Mouse (Mus musculus) gastrocnemius, adult 8-10 months (tissue): ENCODE results near the gene Krt19. TPM values are rescaled to one million over a fixed set of nuclear protein-coding genes. Genes with fewer than 3 reads are reported as not detected.

Source experiments
- DNase-seq, 2 experiments: peaks; one replicate each; pipeline ENCODE4 v3.0.0; 2022; ENCODE audit warnings: low spot score in 2 of 2
- total RNA-seq, 4 experiments: library from RNA; stranded (reverse); gene quantifications; 2 replicates each; pipeline ENCODE4 v1.2.4; 2022

The Krt19 gene
- total RNA-seq, 4 experiments from 2014 or later = 0.35 to 1.1 TPM; not detected in 2

DNA sequence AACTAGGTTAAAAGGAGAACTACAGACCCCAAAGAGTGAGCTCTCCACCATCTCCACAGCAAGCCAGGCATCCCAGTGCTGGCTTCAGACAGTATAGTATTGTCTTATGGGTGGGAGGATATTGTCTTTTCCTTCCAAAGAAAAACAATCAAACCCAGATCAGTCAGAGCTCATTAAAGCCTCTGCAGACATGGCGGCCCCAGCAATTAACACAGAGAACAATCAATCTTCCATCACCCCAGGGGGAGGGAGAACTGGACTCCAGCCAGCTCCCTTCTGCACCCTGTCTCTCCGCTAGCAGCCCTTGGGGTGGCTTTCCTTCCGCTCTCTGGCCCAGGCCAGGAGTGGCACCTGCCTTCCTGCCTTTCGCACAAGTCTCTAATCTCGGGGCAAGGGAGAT lies 10.8 kb downstream of the Krt19 start:
- DNase-seq = no peak

- DNase-seq = no peak
Observed at GRCm38 (mm10) chr11:100136559-100136958, 11.9 kb downstream of the Krt19 start.

GRCm38 (mm10) chr11:100135731-100136130 lies 12.7 kb downstream of the Krt19 start, which contains the start of gene Krt15:
Krt15 (minus strand) TSS chr11:100135928.
- DNase-seq = no peak

DNA sequence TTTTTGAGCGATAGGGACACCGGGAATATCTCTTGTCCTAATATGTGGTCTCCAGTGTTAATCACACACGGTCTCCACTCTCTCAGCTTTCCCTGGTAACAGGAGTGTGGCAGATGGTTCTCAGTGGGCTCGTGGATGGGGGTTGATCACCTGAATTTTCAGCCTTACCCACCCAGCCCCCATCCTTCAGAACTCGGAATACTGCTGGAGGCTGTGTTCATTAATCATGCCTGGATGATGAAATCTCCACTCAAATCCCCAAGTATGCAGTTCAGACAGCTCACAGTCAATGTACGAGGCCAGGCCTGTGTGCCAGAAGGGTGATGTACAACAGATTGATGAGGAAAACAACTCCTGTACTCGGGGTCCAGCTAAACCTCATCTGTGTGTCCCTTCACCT lies 23.6 kb downstream of the Krt19 start:
- DNase-seq = no peak

DNA sequence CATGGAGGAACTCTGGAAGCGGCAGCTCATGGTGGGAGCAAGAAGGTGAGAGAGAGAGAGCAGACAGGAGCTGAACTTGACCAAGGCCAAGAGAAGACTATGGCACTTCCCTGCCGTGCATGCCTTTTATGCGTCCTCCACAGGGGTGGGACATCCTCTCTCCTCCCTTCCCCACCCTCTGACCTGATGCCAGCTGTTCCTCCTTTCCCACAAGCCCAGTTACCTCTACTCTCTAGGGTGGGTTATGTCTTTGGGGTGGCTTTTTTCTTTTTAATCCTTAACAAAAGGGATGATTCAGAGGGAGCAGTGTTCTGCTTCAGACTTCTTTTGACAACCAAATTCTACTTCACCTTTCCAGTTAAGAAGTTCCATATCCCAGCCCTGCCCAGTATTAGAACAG lies 27.0 kb downstream of the Krt19 start, which contains the start of gene Krt13:
TSS of gene Krt13 (minus strand) at position 101 of the 400 bp plus-strand sequence.
- DNase-seq = no peak

- no peak for DNase-seq
Observed at GRCm38 (mm10) chr11:100120331-100120730, 28.1 kb downstream of the Krt19 start.

DNA sequence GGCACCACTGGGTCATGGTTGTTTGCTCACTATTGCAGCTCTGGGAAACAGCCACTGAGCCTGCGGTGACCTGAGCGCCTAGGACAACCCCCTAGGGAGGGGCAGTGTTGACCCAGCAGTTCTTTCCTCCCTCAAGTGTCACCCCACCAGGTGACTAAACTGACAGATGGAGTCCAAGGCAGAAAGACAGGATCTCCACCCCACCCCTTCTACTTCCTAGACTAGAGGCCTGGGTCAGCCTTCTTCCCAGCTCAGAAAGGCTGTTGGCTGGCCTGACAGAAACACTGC lies 34.8 kb downstream of the Krt19 start:
- no peak for DNase-seq

DNA sequence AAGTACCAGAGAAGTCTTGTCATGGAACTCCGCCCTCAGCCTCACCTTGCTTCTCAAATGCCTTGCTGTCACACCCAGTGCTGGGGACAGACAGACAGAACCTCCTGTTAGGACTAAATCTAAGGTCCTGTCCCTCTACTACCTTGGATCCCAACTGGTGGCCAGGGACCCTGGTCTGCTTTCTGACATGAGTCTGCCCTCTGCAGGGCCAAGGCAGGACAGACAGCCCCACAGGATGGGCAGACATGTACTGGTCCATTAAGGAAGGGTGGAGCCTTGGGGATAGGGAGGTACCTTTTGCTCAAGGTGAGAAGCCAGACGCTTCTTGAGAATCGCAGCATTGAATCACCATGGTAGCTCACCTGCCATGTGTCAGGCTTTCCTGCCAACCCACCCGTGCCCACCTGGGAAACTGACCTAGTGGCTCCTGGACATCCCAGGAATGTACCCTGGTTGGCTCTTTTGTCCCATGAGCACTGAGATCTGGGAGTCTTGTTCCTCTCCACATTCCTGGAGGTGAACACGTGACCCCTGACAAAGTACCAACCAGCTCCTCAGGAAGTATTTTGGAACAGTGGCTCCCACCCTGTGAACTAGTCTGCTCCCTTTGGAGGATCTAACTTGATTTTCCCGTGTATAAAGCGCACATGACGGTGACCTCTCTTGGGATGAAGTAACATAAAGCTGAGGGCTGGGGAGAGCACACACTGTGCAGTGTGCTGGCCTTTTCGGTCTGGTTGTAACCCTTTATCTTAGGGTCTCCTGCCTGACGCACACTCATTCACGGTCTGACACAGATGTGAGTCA lies 35.3 kb downstream of the Krt19 start:
- no peak for DNase-seq

DNA sequence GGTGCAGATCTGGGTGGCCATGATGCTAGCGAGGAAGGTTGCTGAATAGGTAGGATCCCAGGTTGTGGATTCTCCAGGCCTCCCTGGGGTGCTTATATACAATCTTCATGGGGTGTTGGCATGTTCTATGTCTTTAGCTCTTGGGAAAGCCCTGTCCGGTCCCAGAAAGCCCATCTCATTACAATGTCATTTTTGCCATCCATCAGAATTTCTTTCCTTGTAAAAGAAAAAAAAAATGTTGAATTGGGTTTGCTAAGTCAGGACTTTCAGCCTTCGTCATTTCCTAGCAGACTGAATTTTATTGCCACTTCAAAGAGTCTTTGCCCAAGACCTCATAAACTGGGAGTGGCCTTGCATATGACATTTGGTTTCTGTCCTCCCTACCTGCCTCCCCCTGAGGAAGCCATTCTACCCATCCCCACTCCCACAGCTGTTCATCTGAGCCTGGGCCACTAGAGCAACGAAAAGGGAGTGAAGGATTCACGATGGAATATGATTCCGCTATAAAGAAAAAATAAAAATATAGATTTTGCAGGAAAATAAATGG lies 42.8 kb downstream of the Krt19 start, which contains the start of gene Krt36:
TSS of gene Krt36 (minus strand) at position 51 of the 547 bp plus-strand sequence.
- no peak for DNase-seq

DNA sequence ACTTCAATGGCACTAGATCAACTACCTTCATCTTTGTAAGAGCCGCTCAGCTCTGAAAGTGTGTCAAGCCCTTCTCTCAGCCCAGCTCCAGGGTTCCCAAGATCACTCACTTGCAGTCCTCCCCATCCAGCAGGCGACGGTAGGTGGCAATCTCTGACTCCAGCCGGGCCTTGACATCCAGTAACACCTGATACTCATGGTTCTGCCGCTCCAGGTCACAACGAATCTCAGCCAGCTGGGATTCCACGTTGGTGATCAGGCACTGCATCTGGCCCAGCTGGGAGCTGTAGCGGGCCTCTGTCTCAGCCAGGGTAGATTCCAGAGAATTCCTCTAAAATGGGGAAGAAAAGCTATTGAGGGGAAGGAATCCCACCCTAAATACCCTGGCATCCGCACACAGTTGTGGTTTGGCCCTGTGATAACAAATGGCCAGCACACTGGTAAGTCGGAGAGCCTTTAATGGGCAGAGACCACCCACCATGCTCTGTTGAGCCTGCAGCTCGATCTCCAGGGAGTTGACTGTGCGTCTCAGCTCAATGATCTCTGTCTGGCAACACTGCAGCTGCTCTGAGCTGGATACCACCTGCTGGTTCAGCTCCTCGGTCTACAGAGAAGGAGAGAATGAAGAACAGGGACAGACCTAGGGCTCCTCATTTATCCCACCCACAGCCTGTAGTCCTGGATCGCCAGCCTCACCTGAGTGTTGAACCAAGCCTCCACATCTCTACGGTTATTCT lies 45.6 kb downstream of the Krt19 start:
- DNase-seq = no peak

DNA sequence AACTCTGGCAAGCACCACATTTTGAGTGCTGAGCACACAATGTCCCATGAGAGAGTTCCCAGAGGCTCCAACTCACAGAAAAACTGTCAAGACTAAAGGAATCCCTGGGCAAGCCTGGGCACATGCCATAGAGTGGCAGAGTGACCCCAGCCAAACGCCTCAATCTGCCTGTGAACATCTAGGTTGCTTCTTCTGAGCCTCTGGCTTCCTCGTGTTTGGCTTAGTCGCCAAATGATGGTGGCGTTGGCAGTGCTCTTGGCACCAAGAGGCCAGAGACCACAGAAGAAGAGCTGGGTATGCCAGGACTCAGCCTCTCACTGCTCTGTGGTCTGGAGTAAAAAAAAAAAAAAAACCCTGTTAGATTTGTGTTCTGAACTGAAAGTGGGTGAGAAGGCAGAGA lies 48.1 kb downstream of the Krt19 start:
- no peak for DNase-seq

DNA sequence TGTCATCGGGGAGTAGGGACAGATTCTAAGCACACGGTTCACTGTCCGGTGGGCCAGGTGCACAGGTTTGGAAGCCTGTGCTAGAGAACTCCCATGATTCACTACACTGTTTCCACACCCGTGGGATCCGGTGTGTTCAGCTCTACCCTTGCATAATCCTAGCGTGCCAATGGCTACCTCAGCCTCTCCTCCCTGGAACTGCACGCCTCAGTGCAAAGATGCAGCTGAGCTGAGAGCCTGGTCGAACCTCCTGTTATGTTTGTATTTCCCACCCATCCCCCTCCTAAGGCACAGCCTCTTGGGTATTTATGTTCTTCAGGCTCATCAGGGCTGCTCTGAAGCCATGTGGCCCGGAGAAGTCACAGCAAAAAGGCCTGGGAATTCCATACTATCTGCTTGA lies 50.6 kb downstream of the Krt19 start:
- DNase-seq = no peak

DNA sequence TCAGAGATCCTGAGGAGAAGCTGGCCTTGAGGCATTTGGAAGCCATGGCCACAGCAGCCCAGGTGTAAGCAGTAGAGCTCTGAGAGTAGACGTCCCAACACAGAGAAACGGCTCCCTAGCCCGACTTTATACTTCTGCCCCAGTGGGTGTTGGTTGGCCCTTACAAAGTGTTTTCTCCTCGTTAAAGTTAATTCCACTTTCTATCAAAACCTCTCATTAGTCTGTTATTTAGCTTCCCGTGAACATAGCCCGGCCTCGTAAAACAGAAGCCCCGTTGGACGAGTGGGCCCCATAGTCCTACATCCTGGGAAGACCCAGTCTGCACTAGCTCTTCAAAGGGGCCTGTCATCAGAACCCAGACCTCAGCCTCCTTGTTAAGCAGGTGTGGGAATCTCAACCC lies 52.3 kb downstream of the Krt19 start, which contains the start of gene Krt35:
TSS of gene Krt35 (minus strand) at position 101 of the 400 bp plus-strand sequence.
- no peak for DNase-seq

Other genes starting within 250 kb of the Krt19 start
- gene Krtap31-1, start 240.7 kb downstream of the Krt19 start, total RNA-seq = not detected
- gene Gm11565, start 233.9 kb downstream of the Krt19 start, total RNA-seq = not detected
- not detected for gene Krtap31-2, start 212.4 kb downstream of the Krt19 start, total RNA-seq
- not detected for gene Krtap9-5, start 200.2 kb downstream of the Krt19 start, total RNA-seq
- not detected for gene Krtap29-1, start 169.6 kb downstream of the Krt19 start, total RNA-seq
- gene Krtap16-1, start 162.1 kb downstream of the Krt19 start, total RNA-seq = not detected
- gene Krtap17-1, start 154.7 kb downstream of the Krt19 start, total RNA-seq = not detected
- gene Krt33a, start 132.5 kb downstream of the Krt19 start, total RNA-seq = not detected
- gene Krt33b, start 118.8 kb downstream of the Krt19 start, total RNA-seq = not detected
- not detected for gene Krt34, start 107.1 kb downstream of the Krt19 start, total RNA-seq
- not detected for gene Krt31, start 98.1 kb downstream of the Krt19 start, total RNA-seq
- not detected for gene Krt32, start 60.4 kb downstream of the Krt19 start, total RNA-seq
- not detected for gene Krt35, start 52.4 kb downstream of the Krt19 start, total RNA-seq
- gene Krt36, start 43.0 kb downstream of the Krt19 start, total RNA-seq = not detected
- not detected for gene Krt13, start 27.1 kb downstream of the Krt19 start, total RNA-seq
- not detected for gene Krt15, start 12.7 kb downstream of the Krt19 start, total RNA-seq
- gene Krt9, start 44.6 kb upstream of the Krt19 start, total RNA-seq = not detected
- not detected for gene Krt14, start 58.9 kb upstream of the Krt19 start, total RNA-seq
- not detected for gene Krt16, start 100.2 kb upstream of the Krt19 start, total RNA-seq
- not detected for gene Krt17, start 112.4 kb upstream of the Krt19 start, total RNA-seq
- gene Krt42, start 121.2 kb upstream of the Krt19 start, total RNA-seq = not detected
- 1,000 to 10,000 TPM; 1,612 to 1,857 (median 1,692) TPM for gene Eif1, start 171.2 kb upstream of the Krt19 start, total RNA-seq
- not detected for gene Gast, start 185.7 kb upstream of the Krt19 start, total RNA-seq
- under 1 TPM in 2 of 4 experiments, not detected in 2; 0.16 TPM for gene Hap1, start 207.5 kb upstream of the Krt19 start, total RNA-seq
- 10 to 100 TPM; 52.8 to 86.6 (median 56.6) TPM for gene Jup, start 249.1 kb upstream of the Krt19 start, total RNA-seq